Mouse (Mus musculus): ENCODE results near the gene Rhebl1. TPM values are rescaled to one million over a fixed set of nuclear protein-coding genes. Genes with fewer than 3 reads are reported as not detected.

The Rhebl1 gene
- polyA plus RNA-seq, 1 experiment from 2014 or later = 9.5 TPM

DNA sequence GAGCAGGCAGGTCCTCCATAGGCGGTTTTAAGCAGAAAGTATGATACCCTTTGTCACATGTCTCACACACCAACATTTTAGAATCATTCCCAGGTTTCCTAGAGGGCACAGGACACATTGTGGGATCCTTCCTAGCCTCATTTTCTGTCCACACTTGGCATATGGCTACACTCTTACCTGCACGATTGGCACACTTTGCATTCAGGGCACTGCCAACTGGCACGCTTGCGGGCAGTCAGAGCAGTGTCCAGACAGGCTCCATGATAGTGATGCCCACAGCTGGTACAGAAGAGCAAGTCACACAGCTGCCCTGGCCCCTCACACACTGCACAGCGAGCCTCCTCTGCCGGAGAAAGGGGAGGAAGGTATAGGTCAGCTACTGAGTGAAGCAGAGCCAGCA lies 29.4 kb downstream of the Rhebl1 start:
- no peak overlapping the region for H3K9ac ChIP-seq (ENCODE audit: low read length)
- H3K9me3 ChIP-seq (ENCODE audit: control insufficient read depth, low read length) = no peaks in the 10 kb centered on the region
- no peaks in the 10 kb centered on the region for H3K27me3 ChIP-seq (replicated peaks; ENCODE audit: control insufficient read depth, insufficient read depth, low read length)
- WGBS = 92% methylated on average over 6 of the region's 6 CpGs
- peaks cover 25% of the 10 kb centered on the region for H3K4me1 ChIP-seq (replicated peaks; ENCODE audit: control insufficient read depth, insufficient read depth, low read length)
- peaks cover 68% of the 10 kb centered on the region for H3K36me3 ChIP-seq (ENCODE audit: control insufficient read depth, insufficient read depth, low read length)
- H3K4me2 ChIP-seq (ENCODE audit: low read length) = no peak overlapping the region
- no peak for ATAC-seq (replicated peaks; ENCODE audit: low FRiP score, low TSS enrichment, low read depth)
- no peak overlapping the region for H3K27ac ChIP-seq (ENCODE audit: low read depth)
- H3K4me3 ChIP-seq (ENCODE audit: low read depth, low read length) = no peak overlapping the region
- DNase-seq (ENCODE audit: low spot score) = no peak

- Histone ChIP-seq H3K27me3 (replicated peaks; ENCODE audit: control insufficient read depth, insufficient read depth, low read length) (no peaks in the 10 kb centered on the region), H3K4me2 (ENCODE audit: low read length) (no peak overlapping the region), H3K4me1 (replicated peaks; ENCODE audit: control insufficient read depth, insufficient read depth, low read length) (peaks cover 10% of the 10 kb centered on the region), H3K27ac (ENCODE audit: low read depth) (no peak overlapping the region), H3K9ac (ENCODE audit: low read length) (no peak overlapping the region), H3K4me3 (ENCODE audit: low read depth, low read length) (no peak overlapping the region), H3K36me3 (ENCODE audit: control insufficient read depth, insufficient read depth, low read length) (peaks cover 83% of the 10 kb centered on the region), H3K9me3 (ENCODE audit: control insufficient read depth, low read length) (no peaks in the 10 kb centered on the region)
- DNase-seq (ENCODE audit: low spot score) = no peak
- 93% methylated on average over 12 of the region's 12 CpGs for WGBS
- 0 out of 2 replicates have a peak, but pooled peaks have one; percentile 12 for ATAC-seq (replicated peaks; ENCODE audit: low FRiP score, low TSS enrichment, low read depth)
Measured at GRCm38 (mm10) chr15:98863451-98863958, 30.8 kb downstream of the Rhebl1 start.

DNA sequence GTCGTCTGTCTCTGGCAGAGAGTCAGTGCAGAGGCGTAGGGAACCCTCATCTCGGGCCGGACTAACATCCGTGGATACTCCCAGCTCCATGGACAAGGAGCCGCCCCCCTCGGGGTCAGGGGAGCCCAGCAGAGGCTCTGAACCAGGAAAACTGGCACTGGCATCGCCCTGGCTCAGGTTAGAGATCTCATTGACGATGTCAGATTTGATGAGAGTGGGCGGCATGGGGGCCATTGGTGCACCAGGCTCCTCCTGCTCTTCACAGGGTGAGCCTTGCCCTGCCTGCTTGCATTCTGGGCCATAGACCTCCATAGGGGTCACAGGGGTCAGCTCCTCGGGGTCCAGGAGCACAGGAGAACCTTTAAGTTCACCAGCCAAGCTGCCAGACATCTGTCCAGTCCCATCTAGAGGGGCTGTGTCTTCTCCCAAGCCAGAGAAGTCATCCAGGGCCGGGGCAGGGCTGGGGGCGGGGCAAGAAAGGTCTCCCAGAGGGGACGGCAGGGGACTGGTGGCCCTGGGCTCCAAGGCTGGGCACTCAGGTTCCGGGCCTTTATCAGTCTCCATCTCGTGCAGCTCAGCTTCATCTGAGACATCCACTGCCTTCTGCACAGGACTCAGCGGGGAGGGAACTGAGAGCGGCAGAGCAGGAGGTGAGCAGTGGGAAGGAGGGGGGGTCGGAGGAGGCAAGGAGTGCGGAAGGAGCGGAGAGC lies 32.5 kb downstream of the Rhebl1 start:
- no peak overlapping the region for H3K4me2 ChIP-seq (ENCODE audit: low read length)
- H3K36me3 ChIP-seq (ENCODE audit: control insufficient read depth, insufficient read depth, low read length) = peaks cover 99% of the 10 kb centered on the region
- WGBS = 88% methylated on average over 21 of the region's 21 CpGs
- H3K9ac ChIP-seq (ENCODE audit: low read length) = no peak overlapping the region
- DNase-seq (ENCODE audit: low spot score) (no peak), ATAC-seq (replicated peaks; ENCODE audit: low FRiP score, low TSS enrichment, low read depth) (no peak)
- H3K9me3 ChIP-seq (ENCODE audit: control insufficient read depth, low read length) = no peaks in the 10 kb centered on the region
- H3K27ac ChIP-seq (ENCODE audit: low read depth) = no peak overlapping the region
- no peaks in the 10 kb centered on the region for H3K4me1 ChIP-seq (replicated peaks; ENCODE audit: control insufficient read depth, insufficient read depth, low read length)
- no peak overlapping the region for H3K4me3 ChIP-seq (ENCODE audit: low read depth, low read length)
- no peaks in the 10 kb centered on the region for H3K27me3 ChIP-seq (replicated peaks; ENCODE audit: control insufficient read depth, insufficient read depth, low read length)

GRCm38 (mm10) chr15:98860921-98861320 lies 33.4 kb downstream of the Rhebl1 start:
- Histone ChIP-seq H3K4me3 (ENCODE audit: low read depth, low read length) (no peak overlapping the region), H3K4me1 (replicated peaks; ENCODE audit: control insufficient read depth, insufficient read depth, low read length) (no peaks in the 10 kb centered on the region), H3K27me3 (replicated peaks; ENCODE audit: control insufficient read depth, insufficient read depth, low read length) (no peaks in the 10 kb centered on the region), H3K36me3 (ENCODE audit: control insufficient read depth, insufficient read depth, low read length) (peaks cover 100% of the 10 kb centered on the region), H3K4me2 (ENCODE audit: low read length) (no peak overlapping the region), H3K9me3 (ENCODE audit: control insufficient read depth, low read length) (no peaks in the 10 kb centered on the region), H3K9ac (ENCODE audit: low read length) (no peak overlapping the region), H3K27ac (ENCODE audit: low read depth) (no peak overlapping the region)
- ATAC-seq (replicated peaks; ENCODE audit: low FRiP score, low TSS enrichment, low read depth) (no peak), DNase-seq (ENCODE audit: low spot score) (no peak)
- 93% methylated on average over 18 of the region's 18 CpGs for WGBS

- WGBS = 71% methylated on average over 9 of the region's 9 CpGs
- no peak for DNase-seq (ENCODE audit: low spot score)
Measured at GRCm38 (mm10) chr15:98859319-98860043, 34.9 kb downstream of the Rhebl1 start.

GRCm38 (mm10) chr15:98854214-98854613 lies 40.1 kb downstream of the Rhebl1 start:
- Histone ChIP-seq H3K4me1 (replicated peaks; ENCODE audit: control insufficient read depth, insufficient read depth, low read length) (no peaks in the 10 kb centered on the region), H3K9me3 (ENCODE audit: control insufficient read depth, low read length) (no peaks in the 10 kb centered on the region), H3K27me3 (replicated peaks; ENCODE audit: control insufficient read depth, insufficient read depth, low read length) (no peaks in the 10 kb centered on the region), H3K9ac (ENCODE audit: low read length) (no peak overlapping the region), H3K4me3 (ENCODE audit: low read depth, low read length) (no peak overlapping the region), H3K36me3 (ENCODE audit: control insufficient read depth, insufficient read depth, low read length) (peaks cover 100% of the 10 kb centered on the region), H3K4me2 (ENCODE audit: low read length) (no peak overlapping the region), H3K27ac (ENCODE audit: low read depth) (no peak overlapping the region)
- DNase-seq (ENCODE audit: low spot score) (no peak), ATAC-seq (replicated peaks; ENCODE audit: low FRiP score, low TSS enrichment, low read depth) (no peak)
- WGBS = 93% methylated on average over 16 of the region's 16 CpGs

More at GRCm38 (mm10) chr15:98859319-98860043, 34.9 kb downstream of the Rhebl1 start:
- Histone ChIP-seq H3K4me2 (ENCODE audit: low read length) (no peak overlapping the region), H3K36me3 (ENCODE audit: control insufficient read depth, insufficient read depth, low read length) (peaks cover 100% of the 10 kb centered on the region), H3K27me3 (replicated peaks; ENCODE audit: control insufficient read depth, insufficient read depth, low read length) (no peaks in the 10 kb centered on the region), H3K27ac (ENCODE audit: low read depth) (no peak overlapping the region), H3K9me3 (ENCODE audit: control insufficient read depth, low read length) (no peaks in the 10 kb centered on the region), H3K4me1 (replicated peaks; ENCODE audit: control insufficient read depth, insufficient read depth, low read length) (no peaks in the 10 kb centered on the region), H3K4me3 (ENCODE audit: low read depth, low read length) (no peak overlapping the region), H3K9ac (ENCODE audit: low read length) (no peak overlapping the region)
- no peak for ATAC-seq (replicated peaks; ENCODE audit: low FRiP score, low TSS enrichment, low read depth)

DNA sequence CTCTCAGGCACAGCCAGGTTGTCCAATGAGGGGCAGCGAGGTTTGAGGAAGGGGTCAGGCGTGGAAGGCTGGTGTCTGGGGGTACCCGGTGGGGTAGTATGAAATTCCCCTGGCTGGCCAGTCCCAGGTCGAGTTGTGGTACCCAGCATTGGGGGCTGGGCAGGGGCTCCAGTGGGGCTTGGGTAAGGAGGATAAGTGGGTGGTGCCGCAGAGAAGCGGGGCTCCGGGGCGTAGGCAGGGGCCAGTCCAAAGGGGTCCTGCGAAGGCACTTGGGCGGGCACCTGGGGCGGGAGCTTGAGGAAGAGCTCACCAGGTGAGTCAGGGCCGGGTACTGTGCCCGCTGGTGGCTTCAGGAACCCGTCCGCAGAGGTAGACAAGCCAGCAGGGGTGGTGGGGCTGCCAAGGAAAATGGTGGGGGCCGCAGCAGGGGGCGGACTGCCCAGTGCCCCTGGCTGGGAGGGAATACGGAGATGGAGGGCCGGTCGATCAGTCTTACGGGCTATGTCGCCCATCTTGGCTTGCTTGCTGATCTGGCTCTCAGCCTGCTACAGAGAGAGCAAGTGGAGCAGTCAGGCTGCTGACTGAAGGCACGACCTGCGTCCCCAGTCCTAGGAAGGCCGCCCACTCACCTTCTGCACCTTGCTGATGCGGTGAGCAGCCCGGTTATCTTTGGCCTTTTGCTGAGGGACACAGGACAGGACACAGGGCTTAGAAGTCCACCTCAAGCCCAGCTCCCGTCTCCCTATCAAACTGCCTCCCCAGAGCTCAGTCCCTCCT lies 41.0 kb downstream of the Rhebl1 start:
- Histone ChIP-seq H3K27ac (ENCODE audit: low read depth) (no peak overlapping the region), H3K4me1 (replicated peaks; ENCODE audit: control insufficient read depth, insufficient read depth, low read length) (no peaks in the 10 kb centered on the region), H3K4me2 (ENCODE audit: low read length) (no peak overlapping the region), H3K4me3 (ENCODE audit: low read depth, low read length) (no peak overlapping the region), H3K27me3 (replicated peaks; ENCODE audit: control insufficient read depth, insufficient read depth, low read length) (no peaks in the 10 kb centered on the region), H3K36me3 (ENCODE audit: control insufficient read depth, insufficient read depth, low read length) (peaks cover 100% of the 10 kb centered on the region), H3K9me3 (ENCODE audit: control insufficient read depth, low read length) (no peaks in the 10 kb centered on the region), H3K9ac (ENCODE audit: low read length) (no peak overlapping the region)
- ATAC-seq (replicated peaks; ENCODE audit: low FRiP score, low TSS enrichment, low read depth) (no peak), DNase-seq (ENCODE audit: low spot score) (no peak)
- 91% methylated on average over 28 of the region's 28 CpGs for WGBS

DNA sequence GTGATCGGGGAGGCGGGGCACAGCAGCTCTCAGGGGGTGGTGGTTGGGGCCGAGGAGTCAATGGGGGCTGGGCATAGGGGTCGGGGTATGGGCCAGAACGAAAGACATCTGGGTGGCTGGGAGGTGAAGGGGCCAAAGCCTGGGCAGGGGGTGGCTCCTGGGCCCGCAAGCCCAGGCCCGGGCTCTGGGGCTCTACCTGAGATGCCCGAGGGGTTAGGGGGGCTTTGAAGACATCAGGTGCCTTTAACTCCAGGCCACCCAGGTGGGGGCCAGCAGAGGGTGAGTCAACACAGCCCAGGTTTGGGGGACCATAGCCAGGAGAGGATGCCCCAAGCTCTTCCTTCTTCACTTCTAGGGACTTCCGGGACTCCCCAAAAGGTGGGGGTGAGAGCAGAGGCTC lies 41.6 kb downstream of the Rhebl1 start:
- Histone ChIP-seq H3K27me3 (replicated peaks; ENCODE audit: control insufficient read depth, insufficient read depth, low read length) (no peaks in the 10 kb centered on the region), H3K36me3 (ENCODE audit: control insufficient read depth, insufficient read depth, low read length) (peaks cover 100% of the 10 kb centered on the region), H3K4me1 (replicated peaks; ENCODE audit: control insufficient read depth, insufficient read depth, low read length) (no peaks in the 10 kb centered on the region), H3K9me3 (ENCODE audit: control insufficient read depth, low read length) (no peaks in the 10 kb centered on the region), H3K4me3 (ENCODE audit: low read depth, low read length) (no peak overlapping the region), H3K9ac (ENCODE audit: low read length) (no peak overlapping the region), H3K4me2 (ENCODE audit: low read length) (no peak overlapping the region), H3K27ac (ENCODE audit: low read depth) (no peak overlapping the region)
- 85% methylated on average over 9 of the region's 9 CpGs for WGBS
- ATAC-seq (replicated peaks; ENCODE audit: low FRiP score, low TSS enrichment, low read depth) = no peak
- DNase-seq (ENCODE audit: low spot score) = no peak

All from intestine, embryonic 14.5 days (tissue).